Mouse (Mus musculus) c-Kit-positive CD71-negative TER-119-negative erythroid progenitor cells, embryonic 14.5 days (primary cell): ENCODE measurements around the gene Hypk.

Experiments used
- DNase-seq: peaks from one replicate; pipeline ENCODE4 v3.0.0-alpha.2; 2013; ENCODE audit warnings: low read depth

Hypk gene

GRCm38 (mm10) chr2:121452990-121453389 lies at the start of gene Hypk:
Gene Hypk (plus strand): TSS chr2:121453290.
- DNase-seq, result no peak

- no peak for DNase-seq
These were observed 49.8 kb upstream of the Hypk start for GRCm38 (mm10) chr2:121403296-121403695.

GRCm38 (mm10) chr2:121408160-121408559 lies 44.9 kb upstream of the Hypk start:
- DNase-seq, result peak; percentile 56

- DNase-seq, result peak; percentile 22
These were observed 40.2 kb upstream of the Hypk start for GRCm38 (mm10) chr2:121412843-121413386.

- DNase-seq, result peak; percentile 83
These were observed 39.6 kb upstream of the Hypk start, which contains the start of the genes Pdia3 and Catsper2 for GRCm38 (mm10) chr2:121413387-121414042. Gene Pdia3 (plus strand): TSS chr2:121413775. Gene Catsper2 (minus strand): TSS chr2:121413792.

- DNase-seq, result peak; percentile 52
These were observed 38.9 kb upstream of the Hypk start for GRCm38 (mm10) chr2:121414139-121414685.

- no peak for DNase-seq
These were observed 38.0 kb upstream of the Hypk start for GRCm38 (mm10) chr2:121415103-121415502.

- DNase-seq, result no peak
These were observed 37.5 kb upstream of the Hypk start for GRCm38 (mm10) chr2:121415591-121415990.

- no peak for DNase-seq
These were observed 36.7 kb upstream of the Hypk start for GRCm38 (mm10) chr2:121416356-121416755.

- no peak for DNase-seq
These were observed 34.6 kb upstream of the Hypk start for GRCm38 (mm10) chr2:121418476-121418875.

GRCm38 (mm10) chr2:121423166-121423565 lies 29.9 kb upstream of the Hypk start:
- DNase-seq, result no peak

GRCm38 (mm10) chr2:121425890-121426289 lies 27.2 kb upstream of the Hypk start:
- DNase-seq, result no peak

GRCm38 (mm10) chr2:121434854-121435253 lies 18.2 kb upstream of the Hypk start:
- DNase-seq, result no peak

GRCm38 (mm10) chr2:121439746-121440145 lies 13.3 kb upstream of the Hypk start:
- no peak for DNase-seq

- no peak for DNase-seq
These were observed 12.1 kb upstream of the Hypk start for GRCm38 (mm10) chr2:121440834-121441605.

- no peak for DNase-seq
These were observed 11.3 kb upstream of the Hypk start for GRCm38 (mm10) chr2:121441800-121442199.

GRCm38 (mm10) chr2:121442259-121443067 lies 10.6 kb upstream of the Hypk start:
- no peak for DNase-seq

GRCm38 (mm10) chr2:121443068-121443349 lies 10.1 kb upstream of the Hypk start:
- no peak for DNase-seq

GRCm38 (mm10) chr2:121444178-121444577 lies 8.9 kb upstream of the Hypk start, which contains the start of gene Ell3:
Gene Ell3 (minus strand): TSS chr2:121444278.
- DNase-seq, result no peak

- no peak for DNase-seq
These were observed 8.0 kb upstream of the Hypk start for GRCm38 (mm10) chr2:121445117-121445516.

- DNase-seq, result no peak
These were observed 6.6 kb upstream of the Hypk start for GRCm38 (mm10) chr2:121446506-121446905.

- DNase-seq, result no peak
These were observed 6.1 kb upstream of the Hypk start for GRCm38 (mm10) chr2:121447006-121447405.
